Mouse (Mus musculus) cerebellum, adult 2 months (tissue): ENCODE measurements around the gene H2-T3.
"Not testable (repeated sequence)": the region's sequence is repeated elsewhere in the genome, so short reads cannot be mapped to it uniquely, and the experiment has no call there.

Source experiments
- CTCF ChIP-seq: fragments of 200-500 bp; IDR thresholded peaks from 2 replicates; pipeline ENCODE4 v1.5.1; 2011; ENCODE audit warnings: low read depth, mild to moderate bottlenecking, control low read depth, low read length, moderate library complexity, borderline replicate concordance; ENCODE audit not compliant: insufficient read depth
- POLR2A ChIP-seq: fragments of 200-500 bp; IDR thresholded peaks from 2 replicates; pipeline ENCODE4 v1.6.1; 2011; ENCODE audit warnings: low read length, control low read depth, borderline replicate concordance; ENCODE audit not compliant: insufficient read depth

GRCm38 (mm10) chr17:36176132-36176531 is 14.0 kb downstream of the H2-T3 start:
- not testable (repeated sequence) for TF ChIP-seq POLR2A, CTCF
